Mouse (Mus musculus) MEL-GATA-1-ER (cell line): Measurements from ENCODE around the gene Nt5c.
"Not testable (repeated sequence)": the region's sequence is repeated elsewhere in the genome, so short reads cannot be mapped to it uniquely, and the experiment has no call there.

Experiments
- DNase-seq: peaks from one replicate; pipeline ENCODE4 v3.0.0-alpha.2; 2012; ENCODE audit warnings: low read depth; ENCODE audit errors: extremely low read depth

Gene Nt5c

GRCm38 (mm10) chr11:115511121-115511520 is 19.5 kb upstream of the Nt5c start:
- peak; percentile 65 for DNase-seq

DNA sequence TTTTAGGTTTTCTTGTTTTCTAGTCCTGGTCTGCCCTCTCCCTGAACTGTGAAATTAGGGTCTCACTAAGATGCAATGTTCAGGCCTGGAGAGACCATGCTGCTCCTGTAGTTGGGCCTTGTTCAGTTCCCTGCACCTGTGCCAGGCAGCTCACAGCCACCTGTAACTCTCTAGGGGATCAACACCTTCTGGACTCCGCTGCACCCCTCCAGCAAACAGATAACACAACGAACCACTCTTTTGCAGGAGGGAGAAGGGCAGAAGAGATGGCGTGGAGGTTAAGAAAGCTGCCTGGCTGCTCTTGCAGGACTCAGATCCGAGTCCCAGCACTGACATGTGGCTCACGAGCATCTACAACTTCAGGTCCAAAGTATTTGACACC is 18.8 kb upstream of the Nt5c start:
- DNase-seq: no peak

DNA sequence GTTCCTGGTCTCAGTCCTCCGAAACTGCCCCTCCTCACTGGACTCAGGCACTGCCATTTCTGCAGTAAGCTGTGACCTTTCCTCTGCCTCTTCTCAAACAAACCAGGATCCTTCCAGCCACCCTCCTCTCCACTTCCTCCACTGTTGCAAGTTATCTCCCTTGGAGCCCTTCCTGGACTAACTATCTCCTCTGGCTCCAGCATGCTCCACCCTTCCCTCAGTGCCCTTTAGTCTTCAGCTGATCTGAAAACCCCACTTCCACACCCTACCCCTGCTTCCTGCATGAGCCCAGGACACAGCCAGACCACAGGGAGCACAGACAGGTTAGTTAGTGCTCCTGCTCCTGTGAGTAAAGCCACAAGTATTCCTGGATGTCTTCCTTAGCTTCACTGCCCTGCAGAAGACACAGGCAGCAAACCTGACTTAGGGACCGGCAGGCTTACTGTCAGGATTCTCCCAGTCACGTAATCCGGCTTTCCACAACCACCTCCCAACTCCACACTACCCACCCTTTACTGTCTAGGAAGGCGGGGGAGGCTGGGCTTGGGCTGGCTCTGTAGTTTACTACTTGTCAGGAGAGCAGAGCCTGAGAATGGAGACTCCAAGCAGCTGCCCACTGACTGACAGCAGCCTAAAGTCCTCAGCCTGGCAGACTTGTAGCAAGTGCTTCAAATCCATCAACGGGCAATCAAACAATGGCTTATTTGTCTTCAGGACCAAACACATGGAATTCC is 18.3 kb upstream of the Nt5c start:
- DNase-seq: peak; percentile 69

DNA sequence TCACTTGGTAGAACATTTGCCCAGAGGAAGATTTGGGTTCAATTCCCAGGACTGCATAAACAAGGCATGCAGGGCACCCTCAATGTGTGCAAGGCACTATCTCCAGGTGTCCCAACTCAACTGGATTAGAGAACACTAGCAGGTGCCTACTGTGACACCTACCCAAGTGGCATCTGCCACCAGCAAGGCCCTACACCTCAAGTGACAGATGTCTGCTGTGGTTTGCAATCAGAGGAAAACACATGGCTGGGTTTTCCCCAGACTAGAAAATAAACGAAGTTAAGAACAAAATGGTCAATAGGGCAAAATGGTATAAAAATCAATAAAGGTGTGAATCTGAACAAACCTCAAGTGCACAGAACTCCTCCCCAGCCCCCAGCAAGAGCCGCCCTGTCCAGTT is 16.4 kb upstream of the Nt5c start:
- no peak for DNase-seq

DNA sequence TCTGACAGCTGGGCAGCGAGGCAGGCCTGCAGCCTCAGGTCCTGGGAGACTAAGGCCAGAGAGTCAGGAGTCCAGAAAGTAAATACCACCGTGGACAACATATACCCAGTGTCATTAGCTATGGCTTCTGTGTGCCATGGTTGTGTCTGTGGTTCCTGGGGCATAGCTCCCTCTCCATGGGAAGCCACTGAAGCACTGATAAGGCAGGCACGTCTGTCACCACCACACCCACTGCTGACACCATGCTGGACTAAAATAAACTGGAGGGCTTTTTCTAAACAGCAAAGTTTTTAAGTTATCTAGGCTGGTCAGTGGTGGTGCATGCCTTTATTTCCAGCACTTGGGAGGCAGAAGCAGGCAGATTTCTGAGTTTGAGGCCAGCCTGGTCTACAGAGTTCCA is 14.9 kb upstream of the Nt5c start:
- DNase-seq: peak; percentile 43

DNA sequence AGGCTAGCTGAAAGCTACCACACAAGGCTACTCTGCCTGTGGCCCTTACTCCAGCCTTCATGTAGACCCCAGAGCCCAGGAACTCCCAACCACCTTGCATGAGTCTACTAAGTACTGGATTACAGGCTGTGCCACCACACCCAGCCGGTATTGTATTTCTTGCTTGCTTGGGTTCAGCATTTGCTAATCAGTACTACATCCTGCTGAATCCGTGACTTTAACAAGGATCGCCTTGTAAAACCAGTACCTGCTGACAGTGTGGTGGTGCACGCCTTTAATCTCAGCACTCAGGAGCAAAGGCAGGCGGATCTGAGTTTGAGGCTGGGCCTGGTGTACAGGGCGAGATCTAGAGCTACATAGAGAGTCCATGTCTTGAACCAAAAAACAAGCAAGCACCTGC is 11.0 kb upstream of the Nt5c start:
- DNase-seq: no peak

DNA sequence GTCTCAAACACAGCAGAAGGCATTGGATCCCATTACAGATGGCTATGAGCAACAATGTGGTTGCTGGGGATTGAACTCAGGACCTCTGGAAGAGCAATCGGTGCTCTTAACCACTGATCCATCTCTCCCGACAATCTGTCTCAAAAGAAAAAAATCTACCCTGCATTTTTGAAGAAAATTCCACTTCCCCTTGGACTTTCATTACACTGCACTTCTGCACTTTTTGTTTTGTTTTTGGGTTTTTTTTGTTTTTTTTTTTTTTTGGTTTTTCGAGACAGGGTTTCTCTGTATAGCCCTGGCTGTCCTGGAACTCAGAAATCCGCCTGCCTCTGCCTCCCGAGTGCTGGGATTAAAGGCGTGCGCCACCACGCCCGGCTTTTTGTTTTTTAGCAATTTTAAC is 4.9 kb upstream of the Nt5c start:
- DNase-seq: not testable (repeated sequence)

GRCm38 (mm10) chr11:115492387-115492786 is 725 bp upstream of the Nt5c start:
- DNase-seq: peak; percentile 35

GRCm38 (mm10) chr11:115490441-115491355 is 964 bp downstream of the Nt5c start:
- DNase-seq: no peak

DNA sequence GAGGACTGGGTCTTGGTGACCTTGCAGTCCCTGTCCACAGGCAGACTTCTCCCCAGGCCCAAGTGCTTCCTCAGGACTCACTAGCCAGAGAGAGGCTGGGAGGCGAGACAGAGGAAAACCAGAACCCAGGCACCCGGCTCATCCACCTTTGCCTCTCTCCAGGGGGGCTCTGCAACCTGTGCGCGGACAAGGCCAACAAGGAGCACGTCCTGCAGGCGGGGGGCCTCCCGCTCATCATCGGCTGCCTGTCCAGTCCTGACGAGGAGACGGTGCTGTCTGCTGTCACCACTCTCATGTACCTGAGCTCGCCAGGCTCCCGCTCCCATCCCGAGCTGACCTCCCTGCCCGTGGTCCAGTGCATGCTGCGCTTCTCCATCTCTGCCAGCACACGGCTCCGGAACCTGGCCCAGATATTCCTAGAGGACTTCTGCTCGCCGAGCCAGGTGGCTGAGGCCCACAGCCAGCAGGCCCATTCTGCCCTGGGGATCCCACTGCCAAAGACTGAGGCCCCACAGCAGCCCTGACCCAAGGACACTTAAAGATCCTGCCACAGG is 3.0 kb downstream of the Nt5c start:
- DNase-seq: no peak

DNA sequence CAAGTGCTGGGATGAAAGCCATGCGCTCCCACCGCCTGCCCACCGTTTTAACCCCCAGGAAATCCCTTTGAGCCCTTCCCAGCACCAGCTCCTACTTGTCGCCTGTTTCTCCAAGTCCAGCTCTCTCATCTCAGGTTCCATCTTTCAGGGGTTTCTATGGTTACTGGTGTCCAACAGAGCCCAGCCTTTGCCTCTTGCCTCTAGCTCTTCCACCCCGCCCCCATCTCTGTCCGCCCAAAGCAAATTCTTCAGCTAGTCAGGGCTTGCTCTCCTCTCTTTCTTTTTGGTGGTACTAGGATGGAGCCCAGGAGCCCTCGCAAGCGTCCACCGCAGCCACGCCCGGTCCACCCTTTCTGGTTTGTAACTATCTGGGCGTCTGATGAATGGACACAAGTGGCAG is 6.5 kb downstream of the Nt5c start:
- DNase-seq: no peak

GRCm38 (mm10) chr11:115483726-115484125 is 7.9 kb downstream of the Nt5c start:
- peak; percentile 36 for DNase-seq

GRCm38 (mm10) chr11:115483278-115483677 is 8.4 kb downstream of the Nt5c start:
- DNase-seq: no peak

DNA sequence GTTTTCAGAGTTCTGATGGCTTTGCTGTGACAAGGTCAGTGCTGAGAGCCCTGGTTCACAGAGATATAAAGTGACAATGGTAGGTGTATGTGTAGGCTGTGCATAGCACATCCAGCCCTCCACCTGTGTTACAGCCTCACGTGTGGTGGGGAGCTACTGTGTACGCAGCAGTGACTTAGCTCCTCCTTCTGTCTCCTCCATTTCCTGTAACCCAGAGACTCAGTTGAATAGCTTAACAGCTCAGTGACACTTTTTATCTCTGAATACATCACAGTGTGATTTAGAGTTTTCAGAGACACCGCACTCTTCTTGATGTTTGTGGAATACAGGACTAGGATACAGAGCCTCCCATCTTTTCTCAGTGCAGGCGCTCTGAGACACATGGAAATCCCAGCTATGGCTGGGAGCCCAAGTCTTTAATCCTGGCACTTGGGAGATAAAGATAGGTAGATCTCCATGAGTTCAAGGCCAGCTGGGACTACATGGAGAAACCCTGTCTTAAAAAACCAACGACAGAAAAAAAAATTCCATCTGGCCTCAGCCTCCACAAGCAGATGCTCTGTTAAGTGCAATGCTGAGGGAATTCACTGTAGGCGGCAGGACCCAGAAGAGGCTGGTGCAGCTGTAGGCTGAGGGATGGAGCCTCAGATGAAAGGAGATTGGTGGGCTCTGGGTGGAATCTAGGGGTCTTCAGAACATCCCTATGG is 10.0 kb downstream of the Nt5c start:
- DNase-seq: no peak

GRCm38 (mm10) chr11:115478296-115478938 is 13.2 kb downstream of the Nt5c start:
- no peak for DNase-seq

- peak; percentile 73 for DNase-seq
Observed at GRCm38 (mm10) chr11:115477388-115477787, 14.3 kb downstream of the Nt5c start.

DNA sequence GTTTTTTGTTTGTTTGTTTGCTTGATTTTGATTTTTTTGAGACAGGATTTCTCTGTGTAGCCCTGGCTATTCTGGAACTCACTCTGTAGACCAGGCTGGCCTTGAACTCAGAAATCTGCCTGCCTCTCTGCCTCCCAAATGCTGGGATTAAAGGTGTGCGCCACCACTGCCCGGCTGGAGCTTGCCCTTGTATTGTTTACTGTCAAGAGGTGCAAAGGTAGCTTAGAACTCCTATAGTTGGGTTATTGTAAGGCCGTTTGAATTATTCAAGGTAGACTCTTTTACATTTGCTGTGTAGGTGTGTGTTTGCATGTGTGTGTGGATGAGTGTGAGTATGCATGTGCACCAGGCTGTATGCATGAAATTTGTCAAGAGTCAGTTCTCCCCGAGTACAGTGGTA is 15.0 kb downstream of the Nt5c start:
- DNase-seq: not testable (repeated sequence)

- DNase-seq: peak; percentile 19
Observed at GRCm38 (mm10) chr11:115475758-115476237, 15.9 kb downstream of the Nt5c start.

- peak; percentile 92 for DNase-seq
Observed at GRCm38 (mm10) chr11:115475025-115475757, 16.5 kb downstream of the Nt5c start, which contains the start of gene Armc7. TSS of gene Armc7 (plus strand) at chr11:115475667.

GRCm38 (mm10) chr11:115473626-115474275 is 17.9 kb downstream of the Nt5c start:
- peak; percentile 93 for DNase-seq
